Mouse (Mus musculus): ENCODE measurements around the gene Lrrn4cl.

Lrrn4cl gene

GRCm38 (mm10) chr19:8853117-8853516, 2.5 kb downstream of the Lrrn4cl start:
- no peak for TF ChIP-seq GATA4 (IDR thresholded peaks at IDR 0.05; ENCODE audit: insufficient replicate concordance, low read length)

DNA sequence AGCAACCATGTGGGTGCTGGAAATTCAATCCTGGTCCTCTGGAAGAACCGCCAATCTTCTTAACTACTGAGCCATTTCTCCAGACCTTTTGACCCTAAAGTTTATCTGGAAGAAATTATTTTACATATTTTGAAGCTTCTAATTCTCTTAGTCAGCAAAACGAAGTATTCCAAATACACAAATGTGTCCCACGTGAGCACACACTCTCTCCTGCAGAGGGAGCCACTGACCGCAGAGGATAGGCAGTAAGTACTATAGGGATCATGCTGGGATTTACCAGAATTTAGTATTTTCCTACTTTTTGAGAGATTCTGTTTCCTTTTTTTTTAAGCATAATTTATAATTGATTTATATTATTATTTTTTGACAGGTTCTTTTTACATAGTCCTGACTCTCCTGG, 7.1 kb downstream of the Lrrn4cl start:
- no peak for TF ChIP-seq GATA4 (IDR thresholded peaks at IDR 0.05; ENCODE audit: insufficient replicate concordance, low read length)

- no peak for TF ChIP-seq GATA4 (IDR thresholded peaks at IDR 0.05; ENCODE audit: insufficient replicate concordance, low read length)
These were observed 8.4 kb downstream of the Lrrn4cl start for GRCm38 (mm10) chr19:8859018-8859417.

GRCm38 (mm10) chr19:8864265-8864664, 13.7 kb downstream of the Lrrn4cl start:
- TF ChIP-seq GATA4 (IDR thresholded peaks at IDR 0.05; ENCODE audit: insufficient replicate concordance, low read length), result no peak

DNA sequence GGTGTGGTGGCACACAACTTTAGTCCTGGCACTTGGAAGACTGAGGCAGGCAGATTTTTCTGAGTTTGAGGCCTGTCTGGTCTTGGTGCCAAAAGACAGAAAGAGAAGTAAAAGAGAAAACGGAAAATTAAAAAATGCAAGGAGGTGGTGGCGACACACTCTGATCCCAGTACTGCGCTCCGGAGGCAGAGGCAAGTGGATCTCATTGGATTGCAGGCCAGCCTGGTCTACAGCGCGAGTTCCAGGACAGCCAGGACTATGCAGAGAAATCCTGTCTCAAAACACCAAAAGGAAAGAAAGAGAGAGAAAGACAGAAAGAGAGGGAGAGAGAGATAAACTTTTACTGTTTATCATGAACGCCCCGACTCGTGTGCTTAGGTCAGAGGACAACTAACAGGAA, 20.3 kb downstream of the Lrrn4cl start:
- no peak for TF ChIP-seq GATA4 (IDR thresholded peaks at IDR 0.05; ENCODE audit: insufficient replicate concordance, low read length)

GRCm38 (mm10) chr19:8871267-8872186, 21.0 kb downstream of the Lrrn4cl start, which contains the start of gene Ubxn1:
Gene Ubxn1, plus strand, starts transcription at chr19:8871496.
- TF ChIP-seq GATA4 (IDR thresholded peaks at IDR 0.05; ENCODE audit: insufficient replicate concordance, low read length), result peak; percentile 16; the same call in 1 of the 2 replicates

- no peak for TF ChIP-seq GATA4 (IDR thresholded peaks at IDR 0.05; ENCODE audit: insufficient replicate concordance, low read length)
These were observed 21.8 kb downstream of the Lrrn4cl start for GRCm38 (mm10) chr19:8872266-8872840.

GRCm38 (mm10) chr19:8875031-8875430, 24.5 kb downstream of the Lrrn4cl start:
- TF ChIP-seq GATA4 (IDR thresholded peaks at IDR 0.05; ENCODE audit: insufficient replicate concordance, low read length), result no peak

- TF ChIP-seq GATA4 (IDR thresholded peaks at IDR 0.05; ENCODE audit: insufficient replicate concordance, low read length), result no peak
These were observed 29.9 kb downstream of the Lrrn4cl start, which contains the start of gene Uqcc3 for GRCm38 (mm10) chr19:8880311-8881033. Gene Uqcc3, minus strand, starts transcription at chr19:8880923.

DNA sequence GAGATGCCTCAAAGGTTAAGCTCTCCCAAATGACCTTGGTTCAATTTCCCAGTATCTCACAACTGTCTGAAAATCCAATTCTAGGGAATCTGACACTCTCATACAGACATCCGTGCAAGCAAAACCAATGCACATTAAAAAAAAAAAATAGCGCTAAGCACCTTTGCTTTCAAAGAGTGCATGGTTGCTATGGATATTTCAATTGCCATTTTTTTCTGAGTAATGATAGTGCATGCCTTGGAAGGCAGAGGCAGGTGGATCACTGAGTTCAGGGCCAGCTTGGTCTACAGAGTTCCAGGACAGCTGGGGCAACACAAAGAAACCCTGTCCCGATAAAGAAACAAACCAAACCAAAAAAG, 30.4 kb downstream of the Lrrn4cl start:
- TF ChIP-seq GATA4 (IDR thresholded peaks at IDR 0.05; ENCODE audit: insufficient replicate concordance, low read length), result no peak

GRCm38 (mm10) chr19:8883616-8884015, 33.0 kb downstream of the Lrrn4cl start, which contains the start of the genes Lbhd1 and Gm49403:
Gene Lbhd1, plus strand, starts transcription at chr19:8883732.
Gene Gm49403, plus strand, starts transcription at chr19:8883930.
- no peak for TF ChIP-seq GATA4 (IDR thresholded peaks at IDR 0.05; ENCODE audit: insufficient replicate concordance, low read length)

DNA sequence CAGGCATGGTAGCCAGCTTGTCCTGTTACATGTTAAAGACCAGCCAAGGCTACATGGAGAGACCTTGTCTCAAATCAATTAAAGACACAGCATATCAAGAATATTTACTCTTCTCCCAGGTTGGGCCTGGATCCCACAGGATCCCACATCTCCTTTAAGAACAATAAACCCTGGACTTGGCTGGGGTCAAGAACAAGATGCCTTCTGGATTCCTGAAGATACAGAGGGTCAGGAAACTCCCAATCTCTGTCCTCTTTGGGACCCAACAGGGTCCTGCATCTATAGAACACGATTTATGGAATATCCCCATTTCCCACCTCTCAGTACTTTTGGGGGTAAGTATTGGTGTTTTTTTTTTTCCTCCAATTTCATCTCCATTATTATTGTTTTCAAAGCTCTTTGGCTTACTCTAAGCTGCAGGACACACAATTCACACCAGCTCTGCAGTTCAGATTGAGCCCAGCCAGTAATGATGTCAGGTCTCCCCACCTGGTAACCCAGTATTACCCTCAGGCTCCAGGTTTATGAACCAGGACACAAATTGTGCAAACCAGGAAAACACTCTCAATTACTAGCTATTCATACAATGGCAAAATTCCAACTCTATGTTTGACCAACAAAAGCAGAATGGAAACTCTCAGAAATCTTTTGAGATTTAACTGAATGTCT, 36.5 kb downstream of the Lrrn4cl start:
- no peak for TF ChIP-seq GATA4 (IDR thresholded peaks at IDR 0.05; ENCODE audit: insufficient replicate concordance, low read length)

- TF ChIP-seq GATA4 (IDR thresholded peaks at IDR 0.05; ENCODE audit: insufficient replicate concordance, low read length), result no peak
These were observed 37.3 kb downstream of the Lrrn4cl start for GRCm38 (mm10) chr19:8887585-8888463.

Measured in liver, adult (tissue).